Mouse (Mus musculus): ENCODE results near the gene Lurap1. TPM values are rescaled to one million over a fixed set of nuclear protein-coding genes. Genes with fewer than 3 reads are reported as not detected.

Gene Lurap1
- total RNA-seq, 2 experiments from 2014 or later, result 7.6 to 10.1 TPM

DNA sequence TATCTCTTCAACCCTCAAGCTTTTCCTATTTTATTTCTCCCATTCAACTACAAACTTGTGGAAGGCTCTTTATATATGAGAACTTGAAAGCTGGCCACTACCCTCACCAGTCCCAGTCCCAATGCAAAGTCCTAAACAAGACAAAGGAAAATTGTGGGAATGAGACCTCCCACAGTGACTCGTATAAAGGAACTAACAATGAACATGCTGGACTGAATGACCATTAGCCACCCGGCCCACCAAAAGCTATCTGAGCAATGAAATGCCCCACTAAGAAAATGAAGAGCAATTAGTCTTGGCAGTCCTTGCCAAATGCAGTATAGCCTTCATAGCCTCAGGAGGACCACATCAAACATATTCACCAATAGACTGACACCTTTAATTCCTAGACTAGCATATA, 39.7 kb downstream of the Lurap1 start:
- no peak for DNase-seq

DNA sequence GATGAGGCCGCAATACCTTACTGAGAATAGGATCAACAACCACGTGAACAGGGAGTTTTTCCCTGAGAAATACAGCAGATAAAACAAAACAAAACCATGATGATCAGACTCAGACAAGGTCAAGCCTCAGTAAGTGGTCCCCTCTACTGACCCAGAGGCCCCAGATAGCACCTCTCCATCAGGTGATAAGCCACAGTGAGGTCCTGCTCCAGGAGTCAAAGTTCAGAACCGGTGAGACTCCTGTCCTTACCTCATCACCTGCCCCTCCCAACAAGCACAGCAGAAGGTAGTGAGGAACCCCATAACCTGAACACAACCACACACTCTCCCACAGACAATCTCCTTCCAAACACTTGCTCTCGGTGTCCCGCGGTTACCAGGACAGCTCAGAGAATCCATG, 40.4 kb downstream of the Lurap1 start:
- no peak for DNase-seq

DNA sequence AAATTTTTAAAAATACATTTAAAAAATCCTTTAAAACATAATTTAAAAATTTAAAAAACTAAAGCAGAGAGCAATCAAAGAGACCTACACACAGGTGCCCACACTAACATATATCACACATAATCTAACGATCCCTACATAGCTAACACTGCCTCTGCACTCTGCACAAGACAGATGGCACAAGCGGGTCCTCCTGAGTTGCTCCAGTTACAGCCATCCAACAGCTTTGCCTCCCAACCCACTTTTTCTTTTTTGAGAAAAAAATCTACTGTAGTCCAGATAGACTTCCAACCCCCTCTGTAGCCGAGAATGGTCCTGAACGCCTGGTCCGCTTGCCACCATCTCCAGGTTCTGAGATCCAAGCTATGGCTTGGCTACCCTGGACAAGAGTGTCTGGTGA, 45.9 kb downstream of the Lurap1 start:
- DNase-seq, result no peak

DNA sequence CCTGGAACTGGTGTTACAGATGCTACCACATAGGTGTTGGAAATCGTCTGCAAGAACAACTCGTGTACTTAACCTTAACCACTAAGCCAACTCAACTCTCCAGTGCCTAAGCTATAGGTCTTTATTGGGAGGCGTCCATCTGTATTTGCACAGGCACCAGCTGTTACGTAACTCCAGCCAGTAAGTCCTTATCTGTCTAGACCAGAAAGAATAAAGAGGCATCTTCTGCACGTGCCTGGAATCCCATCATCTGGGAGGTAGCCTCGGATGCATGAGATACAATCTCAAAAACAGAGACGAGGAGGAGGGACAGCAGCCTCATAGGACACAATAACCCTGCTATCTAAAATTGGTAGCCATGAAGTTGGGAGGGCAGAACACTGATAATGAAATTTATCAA, 50.2 kb downstream of the Lurap1 start:
- DNase-seq, result no peak

DNA sequence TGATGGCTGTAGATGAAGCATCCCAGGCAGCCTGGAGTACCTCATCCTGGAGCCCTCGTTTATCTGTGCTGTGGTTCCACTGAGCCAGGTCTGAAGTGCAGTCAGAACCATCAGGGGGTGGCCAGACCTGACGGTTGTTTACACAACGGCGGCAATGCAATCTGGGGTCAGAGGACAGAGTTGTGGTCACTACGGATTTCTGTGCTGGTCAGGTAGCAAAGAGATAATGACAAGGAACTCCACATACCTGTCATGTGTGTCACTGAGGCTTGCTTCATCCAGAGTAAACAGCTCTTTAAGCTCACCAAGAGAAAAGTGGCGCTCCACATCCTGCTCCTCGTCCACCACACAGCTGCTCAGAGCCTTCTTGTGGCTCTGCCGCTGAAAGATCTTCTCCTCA, 53.9 kb downstream of the Lurap1 start:
- DNase-seq, result no peak

DNA sequence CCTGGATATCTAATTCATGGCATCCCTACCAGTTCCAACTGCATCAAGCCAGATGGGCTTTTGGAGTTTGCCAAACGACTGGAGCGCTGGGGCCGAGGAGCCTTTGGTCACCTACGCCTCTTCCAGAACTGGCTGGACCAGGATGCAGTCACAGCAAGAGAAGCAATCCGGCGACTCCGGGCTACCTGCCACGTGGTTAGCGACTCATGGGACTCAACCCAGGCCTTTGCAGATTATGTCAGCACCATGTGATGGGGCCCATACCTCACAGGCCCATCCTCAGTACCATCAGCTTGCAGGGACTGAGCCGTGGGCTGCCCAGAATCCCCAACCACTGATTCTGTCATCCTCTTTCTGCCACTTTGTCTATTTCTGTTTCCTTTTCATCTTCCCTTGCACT, 54.8 kb downstream of the Lurap1 start:
- no peak for DNase-seq

DNA sequence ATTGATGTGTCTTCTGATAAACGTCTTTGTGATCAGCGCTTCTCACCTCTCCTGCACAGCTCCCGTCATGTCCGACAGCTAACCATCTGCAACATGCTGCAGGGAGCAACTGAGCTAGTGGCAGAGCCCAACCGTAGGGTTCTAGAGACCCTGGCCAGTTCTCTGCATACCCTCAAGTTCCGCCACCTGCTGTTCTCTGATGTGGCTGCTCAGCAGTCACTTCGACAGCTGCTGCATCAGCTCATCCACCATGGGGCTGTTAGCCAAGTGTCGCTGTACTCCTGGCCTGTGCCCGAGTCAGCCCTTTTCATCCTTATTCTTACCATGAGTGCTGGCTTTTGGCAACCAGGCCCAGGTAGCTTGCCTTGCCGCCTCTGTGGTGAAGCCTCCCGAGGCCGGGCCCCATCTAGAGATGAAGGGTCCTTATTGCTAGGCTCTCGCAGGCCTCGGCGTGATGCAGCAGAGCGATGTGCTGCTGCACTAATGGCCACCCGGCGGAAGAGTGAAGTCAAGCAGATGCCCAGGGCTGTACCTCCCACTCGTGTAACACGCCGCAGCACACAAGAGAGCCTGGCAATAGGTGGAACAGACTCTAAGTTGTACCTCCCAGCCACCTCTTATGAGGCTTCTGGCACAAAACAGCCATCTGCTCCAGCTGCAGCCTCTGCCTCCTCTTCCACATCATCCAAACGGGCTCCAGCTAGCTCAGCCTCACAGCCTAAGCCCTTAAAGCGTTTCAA, 62.5 kb downstream of the Lurap1 start:
- no peak for DNase-seq

Other genes starting within 250 kb of the Lurap1 start
- gene Dmbx1, start 211.4 kb downstream of the Lurap1 start, total RNA-seq (2021), result not detected
- gene Faah, start 133.4 kb downstream of the Lurap1 start, total RNA-seq (2021), result 1 to 10 TPM; 2.6 to 3.4 TPM
- 10 to 100 TPM; 30.5 to 34.6 TPM for gene Nsun4, start 97.5 kb downstream of the Lurap1 start, total RNA-seq (2021)
- gene Uqcrh, start 76.3 kb downstream of the Lurap1 start, total RNA-seq (2021), result 100 to 1,000 TPM; 612 to 614 TPM
- gene Lrrc41, start 76.1 kb downstream of the Lurap1 start, total RNA-seq (2021), result 10 to 100 TPM; 66.1 to 72.7 TPM
- gene Rad54l, start 27.6 kb downstream of the Lurap1 start, total RNA-seq (2021), result 1 to 10 TPM; 1.3 to 2.2 TPM
- gene Pomgnt1, start 27.5 kb downstream of the Lurap1 start, total RNA-seq (2021), result 10 to 100 TPM; 61.8 to 63.7 TPM
- not detected for gene Tspan1, start 16.3 kb upstream of the Lurap1 start, total RNA-seq (2021)
- gene 1700042G07Rik, start 22.0 kb upstream of the Lurap1 start, total RNA-seq (2021), result not detected
- gene Gm49337, start 22.0 kb upstream of the Lurap1 start, total RNA-seq (2021), result not detected
- gene Pik3r3, start 70.3 kb upstream of the Lurap1 start, total RNA-seq (2021), result 10 to 100 TPM; 15.7 to 19.7 TPM

All from adrenal gland, postnatal 36 days (tissue).